Mouse (Mus musculus): ENCODE measurements around the gene Atl1. TPM values are rescaled to one million over a fixed set of nuclear protein-coding genes. Genes with fewer than 3 reads are reported as not detected.
A peak's percentile ranks its signal among the peaks of the same experiment; 100 is the strongest.

Gene Atl1
- total RNA-seq, 2 experiments from 2014 or later, result 232 to 242 TPM

DNA sequence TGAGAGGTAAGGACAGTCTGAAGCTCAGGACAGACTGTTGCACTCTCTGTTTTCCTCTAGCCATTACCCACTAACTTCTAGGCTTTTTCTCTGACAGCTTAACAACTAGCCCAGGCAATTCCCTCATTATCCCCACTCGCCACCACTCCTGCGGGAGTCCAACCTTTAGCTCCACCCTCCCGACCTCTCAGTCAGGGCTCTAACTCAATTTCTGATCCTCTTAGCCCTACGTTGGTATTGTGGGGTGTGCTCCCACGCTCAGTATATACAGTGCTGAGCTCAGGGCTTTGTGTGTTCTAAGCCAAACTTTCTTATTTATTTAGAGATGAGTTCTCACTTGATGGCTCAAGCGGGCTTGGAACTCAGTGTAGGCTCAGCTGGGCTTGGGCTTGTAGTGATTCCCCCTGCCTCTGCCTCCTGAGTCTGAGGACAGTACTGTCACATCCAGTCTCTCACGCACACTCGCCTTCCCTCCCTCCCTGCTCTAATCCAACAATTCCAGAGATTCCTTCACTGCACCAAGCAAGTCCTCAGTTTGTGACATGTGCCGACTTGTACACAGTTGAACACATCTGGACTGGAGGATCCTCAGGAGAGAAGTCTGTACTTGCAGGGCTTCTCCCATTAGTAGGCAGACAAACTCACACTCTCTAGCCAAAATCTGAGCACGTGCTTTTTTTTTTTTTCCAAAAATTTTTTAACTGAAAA, 11.1 kb upstream of the Atl1 start:
- DNase-seq (ENCODE audit: low spot score in 2 of 2), result no peak

DNA sequence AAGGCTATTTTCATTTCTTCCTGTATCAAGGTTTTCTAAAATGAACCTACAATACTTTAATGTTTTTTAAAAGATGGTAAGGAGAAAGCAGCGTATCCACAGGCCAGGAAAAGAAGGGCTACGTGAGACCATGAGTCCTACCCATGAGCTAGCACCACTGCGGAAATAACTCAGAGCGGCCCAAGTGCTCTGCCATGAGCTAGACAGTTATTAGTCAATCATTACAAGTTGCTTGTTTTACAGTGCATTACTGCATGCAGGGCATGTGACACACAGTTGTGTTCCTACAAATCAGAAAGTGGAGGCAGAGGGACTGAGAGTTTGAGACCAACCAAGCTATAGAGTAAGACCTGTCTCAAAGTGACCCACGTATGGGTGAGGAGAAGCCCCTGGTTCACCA, 8.4 kb upstream of the Atl1 start:
- no peak for DNase-seq (ENCODE audit: low spot score in 2 of 2)

DNA sequence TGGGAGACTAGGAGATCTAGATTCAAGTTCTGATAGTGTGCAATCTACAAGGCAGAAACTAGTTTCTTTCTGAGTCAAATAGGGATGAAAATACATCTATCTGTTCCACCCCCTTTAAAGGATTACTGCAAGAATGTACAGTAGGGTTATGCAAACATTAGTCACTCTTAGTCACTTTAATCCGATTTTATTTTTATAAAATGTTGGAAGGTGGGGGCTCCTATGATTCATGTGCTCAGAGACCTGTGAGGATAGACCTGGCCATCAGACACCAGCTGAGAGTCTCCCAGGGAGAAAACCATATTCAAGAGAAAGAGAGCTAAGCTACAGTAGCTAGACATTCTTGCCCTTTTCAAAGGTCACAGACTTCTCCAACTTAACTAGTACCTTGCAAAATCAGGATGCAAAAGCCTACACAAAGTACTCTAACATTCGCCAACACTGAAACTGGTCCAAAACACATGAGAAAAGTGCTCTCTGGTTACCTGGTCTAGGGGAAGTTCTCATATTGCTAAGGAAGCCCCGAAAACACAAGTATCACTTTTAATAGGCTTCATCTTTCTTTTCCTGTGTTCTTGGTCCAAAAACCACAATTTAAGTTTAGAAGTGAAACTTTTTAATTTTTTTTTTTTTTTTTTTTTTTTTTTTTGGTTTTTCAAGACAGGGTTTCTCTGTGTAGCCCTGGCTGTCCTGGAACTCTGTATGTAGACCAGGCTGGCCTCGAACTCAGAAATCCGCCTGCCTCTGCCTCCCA, 7.1 kb upstream of the Atl1 start:
- DNase-seq (ENCODE audit: low spot score in 2 of 2), result no peak

DNA sequence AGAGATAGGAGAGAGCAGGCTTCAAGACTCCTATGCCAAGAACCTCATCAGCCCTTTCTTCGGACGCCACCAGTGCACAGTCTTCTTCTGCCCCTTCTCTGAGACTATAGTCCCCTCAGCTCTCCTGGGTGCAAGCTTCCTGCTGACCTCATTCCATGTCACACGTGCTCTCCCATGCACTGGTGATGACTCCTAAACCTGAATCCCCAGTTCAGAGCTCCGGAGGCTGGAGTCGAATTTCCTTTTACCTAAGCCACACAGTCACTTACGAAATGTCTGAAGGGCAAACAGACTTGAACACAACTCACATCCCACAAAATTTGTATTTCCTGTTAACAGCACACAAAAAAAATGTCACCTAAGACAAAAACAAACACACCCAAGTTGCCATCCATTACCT, 4.6 kb upstream of the Atl1 start:
- no peak for DNase-seq (ENCODE audit: low spot score in 2 of 2)

DNA sequence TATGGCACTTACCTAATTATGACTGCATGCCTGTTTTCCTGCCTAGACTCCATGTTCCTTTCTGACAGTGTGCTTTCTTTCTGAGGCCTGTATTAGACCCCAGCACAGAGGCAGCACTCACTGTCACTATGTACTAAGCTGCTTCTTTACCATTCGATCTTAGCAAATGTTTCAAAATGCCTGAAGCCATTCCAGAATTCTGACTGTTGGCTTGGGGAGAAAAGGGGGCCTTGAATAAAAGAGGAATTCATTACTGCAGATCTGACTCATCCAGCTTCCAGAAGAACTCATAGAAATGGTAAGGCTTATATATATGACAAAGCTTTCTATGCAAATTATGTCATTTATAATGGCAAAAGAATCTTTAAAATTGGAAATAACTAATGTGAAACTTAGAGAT, 4.1 kb upstream of the Atl1 start:
- no peak for DNase-seq (ENCODE audit: low spot score in 2 of 2)

DNA sequence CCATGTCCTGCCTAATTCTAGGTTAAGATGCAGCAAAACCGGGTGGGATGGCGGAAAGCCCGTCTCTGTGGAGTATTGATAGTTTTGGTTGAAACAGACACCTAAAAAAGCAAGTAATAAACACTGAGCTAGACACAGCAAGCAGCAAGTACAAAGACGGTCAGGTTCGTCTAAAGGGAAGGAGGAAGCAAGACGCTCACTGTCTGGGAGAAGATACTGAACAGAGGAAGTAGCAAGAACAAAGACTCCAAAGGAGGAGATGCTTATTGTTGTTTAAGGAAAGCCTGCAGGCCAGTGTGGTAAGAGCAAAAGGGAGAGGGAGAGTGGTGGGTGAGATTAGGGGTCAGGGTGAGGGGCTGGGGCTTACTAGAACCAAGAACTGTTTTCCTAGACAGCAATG, 2.4 kb upstream of the Atl1 start:
- no peak for DNase-seq (ENCODE audit: low spot score in 2 of 2)

DNA sequence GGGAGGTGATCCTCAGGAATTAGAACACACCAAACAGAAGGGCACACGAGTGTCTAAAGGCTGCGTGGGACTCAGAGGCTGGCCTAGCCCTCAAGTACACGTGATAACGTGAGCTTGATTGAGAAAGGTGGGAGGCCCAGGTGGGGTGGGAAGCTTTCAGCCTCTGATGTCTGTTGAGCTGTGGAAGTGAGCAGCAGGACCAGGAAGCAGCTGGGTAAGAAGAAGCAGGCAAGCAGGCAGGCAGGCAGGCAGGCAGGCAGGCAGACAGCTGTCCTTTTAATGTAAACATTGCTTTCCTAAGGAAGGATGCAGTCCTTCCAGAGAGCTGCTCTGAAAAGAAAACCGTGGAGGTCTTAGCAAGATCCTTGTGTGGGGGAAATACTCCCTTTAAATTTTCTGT, 1.9 kb upstream of the Atl1 start:
- no peak for DNase-seq (ENCODE audit: low spot score in 2 of 2)

DNA sequence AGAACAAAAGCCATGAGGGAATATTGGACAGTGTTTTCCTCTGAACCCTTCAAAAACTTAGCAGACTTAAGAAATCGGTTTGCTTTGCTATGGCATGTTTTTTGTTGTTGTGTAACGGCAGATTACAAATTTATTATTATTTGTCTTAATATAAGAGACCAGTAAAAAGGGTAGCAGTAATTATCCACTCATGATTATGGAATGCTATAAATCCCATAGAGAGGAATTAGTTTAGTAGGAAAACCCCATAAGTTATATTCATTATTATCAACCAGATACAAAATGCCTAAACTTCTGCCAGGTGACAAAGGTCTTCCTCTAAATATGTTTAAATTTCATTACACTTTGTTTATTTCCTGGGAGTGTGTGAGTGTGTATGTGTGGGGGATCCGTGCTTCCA, 693 bp upstream of the Atl1 start:
- DNase-seq (ENCODE audit: low spot score in 2 of 2), result no peak

DNA sequence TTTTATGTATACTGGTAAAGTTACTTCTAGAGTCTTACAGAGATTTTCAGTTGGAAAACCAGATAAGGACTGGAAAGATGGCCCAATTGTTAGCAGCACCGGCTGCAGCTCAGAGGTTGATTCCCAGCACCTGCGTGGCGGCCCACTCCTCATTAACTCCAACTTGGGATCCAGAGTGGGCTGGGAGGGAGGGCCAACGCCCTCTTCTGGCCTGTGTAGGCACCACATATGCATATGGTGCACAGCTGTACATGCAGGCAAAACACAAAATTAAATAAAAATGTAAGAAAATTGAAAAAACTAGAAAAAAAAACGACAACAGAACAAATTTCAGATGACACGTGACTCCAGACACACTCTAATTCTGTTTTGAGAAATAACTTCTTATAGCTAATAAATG, 1.5 kb downstream of the Atl1 start:
- DNase-seq (ENCODE audit: low spot score in 2 of 2), result no peak

DNA sequence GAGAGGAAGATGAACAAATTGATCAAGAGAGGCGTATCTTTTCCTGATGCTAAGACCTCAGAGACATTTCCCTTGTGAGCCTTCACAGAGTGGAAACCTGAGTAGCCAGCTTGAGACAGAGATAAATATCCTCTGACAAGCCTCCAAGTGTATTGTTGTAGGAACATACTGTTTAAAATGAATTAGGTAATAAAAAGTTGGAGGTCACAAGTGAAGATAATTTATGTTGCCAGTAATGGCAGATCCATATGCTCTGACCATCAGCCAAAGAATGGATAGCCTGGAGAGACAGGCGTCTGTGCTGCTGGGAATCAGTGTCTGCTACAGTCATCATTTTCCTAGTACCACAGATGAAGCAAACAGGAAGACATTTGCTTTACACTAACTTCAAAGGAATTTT, 2.6 kb downstream of the Atl1 start:
- no peak for DNase-seq (ENCODE audit: low spot score in 2 of 2)

DNA sequence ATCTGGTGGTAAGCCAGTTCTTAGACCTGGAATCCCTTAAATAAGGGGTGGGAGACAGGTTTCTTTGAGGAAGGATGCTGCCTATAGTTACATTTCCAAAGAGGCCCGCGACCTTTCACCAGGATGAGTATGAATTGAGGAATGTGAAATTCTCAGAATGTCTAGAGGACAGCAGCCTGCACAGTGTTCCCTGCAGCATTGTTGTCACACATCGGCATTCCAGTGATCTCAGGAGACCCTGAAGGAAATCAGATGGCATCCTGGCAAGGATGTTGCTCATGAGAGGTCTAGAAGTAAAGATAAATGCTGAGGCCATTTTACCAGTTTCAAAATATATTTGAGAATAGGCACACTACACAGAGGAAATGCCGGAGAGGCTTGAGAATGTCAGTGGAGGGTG, 5.7 kb downstream of the Atl1 start:
- no peak for DNase-seq (ENCODE audit: low spot score in 2 of 2)

DNA sequence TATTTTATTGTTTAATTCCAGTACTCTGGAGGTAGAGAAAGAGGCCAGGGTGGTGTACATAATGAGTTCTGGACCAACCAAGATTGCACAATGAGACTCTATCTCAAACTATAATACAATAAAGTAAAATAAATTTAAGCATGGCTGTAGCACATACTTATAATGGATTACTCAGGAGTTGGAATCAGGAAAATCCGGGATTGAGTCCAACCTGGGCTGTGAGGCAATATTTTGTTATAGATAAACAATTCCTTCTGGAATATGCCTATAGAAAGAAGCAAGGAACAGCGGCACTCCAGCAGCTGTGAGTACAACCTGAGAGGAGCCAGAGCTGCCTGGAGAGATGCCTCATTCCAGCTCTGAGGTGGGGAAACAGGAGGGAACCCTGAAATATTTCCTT, 12.6 kb downstream of the Atl1 start:
- DNase-seq (ENCODE audit: low spot score in 2 of 2), result no peak

DNA sequence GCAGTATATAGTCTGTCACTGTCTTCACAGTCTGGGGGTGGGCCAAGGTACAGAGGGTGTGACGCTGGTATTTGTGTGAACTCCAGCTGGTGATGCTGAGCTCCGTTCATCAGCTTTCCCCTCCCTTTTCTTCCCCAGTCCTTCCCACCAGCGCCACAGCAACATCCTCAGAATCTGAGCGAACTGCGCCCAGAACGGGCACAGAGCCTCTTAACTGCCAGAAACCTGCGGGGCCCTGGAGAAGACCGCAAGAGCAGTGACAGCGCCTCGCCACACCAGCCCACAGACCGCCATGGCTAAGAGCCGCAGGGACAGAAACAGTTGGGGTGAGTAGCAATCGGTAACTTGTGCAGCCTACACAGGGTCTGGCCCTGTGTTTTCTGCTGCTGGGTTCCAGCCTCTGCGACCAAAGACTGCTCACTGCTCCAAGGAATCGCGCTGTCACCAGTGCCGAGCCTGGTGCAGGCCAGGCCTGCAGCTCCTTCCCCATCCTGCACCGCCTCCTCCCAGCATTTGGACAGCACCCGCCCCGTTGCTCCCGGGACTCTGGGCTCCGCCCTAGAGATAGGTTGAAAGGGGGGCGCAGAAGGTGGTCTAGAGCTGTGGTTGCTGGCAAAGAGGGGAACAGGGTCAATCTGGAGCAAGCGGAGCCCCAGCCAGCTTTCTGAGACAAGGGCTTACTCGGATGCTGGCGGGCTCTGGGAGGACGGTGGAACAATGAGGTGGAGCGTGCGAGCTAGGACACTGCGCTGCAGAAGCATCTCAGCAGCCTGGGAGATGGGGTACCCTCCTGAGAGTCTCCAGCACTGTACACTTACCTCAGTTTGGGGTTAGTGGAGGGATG, 15.5 kb downstream of the Atl1 start:
- peak; percentile 77 to 80 for DNase-seq (ENCODE audit: low spot score in 2 of 2)

DNA sequence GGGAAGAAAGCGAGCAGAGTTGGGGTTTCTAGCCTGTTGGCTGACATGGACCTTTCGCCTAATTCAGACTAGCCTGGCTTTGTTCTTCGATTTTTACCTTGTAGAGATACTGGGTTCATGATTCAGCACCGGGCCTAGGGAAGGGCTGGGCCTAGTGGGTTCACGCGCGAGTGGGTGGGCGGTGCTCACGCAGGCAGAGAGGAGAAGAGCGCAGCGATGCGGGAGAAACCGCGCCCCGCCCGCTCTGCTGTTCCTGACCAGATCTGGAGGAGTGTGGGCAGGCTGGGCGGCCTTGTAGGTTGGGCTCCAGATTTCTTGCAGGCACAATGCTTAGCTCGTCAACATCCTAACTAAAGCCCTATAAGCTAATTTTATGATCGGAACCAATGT, 16.1 kb downstream of the Atl1 start:
- DNase-seq (ENCODE audit: low spot score in 2 of 2), result peak; percentile 86 to 93

DNA sequence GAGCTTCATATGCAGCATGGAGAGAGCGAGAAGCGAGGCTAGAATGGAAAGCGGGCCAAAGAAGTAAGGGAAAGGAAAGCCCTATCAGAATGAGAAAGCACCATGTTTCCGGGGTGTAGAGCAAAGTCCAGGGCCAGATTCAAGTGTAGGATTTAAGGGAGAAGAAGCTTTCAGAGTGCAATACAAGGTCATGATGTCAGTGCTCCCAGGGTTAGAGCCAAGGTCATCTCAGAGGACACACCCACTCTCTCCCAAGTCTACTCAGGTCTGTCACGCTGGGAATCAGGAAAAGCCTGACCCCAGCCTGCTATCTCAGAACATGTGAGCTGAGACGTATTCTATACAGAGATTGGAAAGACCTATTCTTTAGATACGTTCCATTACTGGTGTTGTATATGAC, 19.5 kb downstream of the Atl1 start:
- no peak for DNase-seq (ENCODE audit: low spot score in 2 of 2)

DNA sequence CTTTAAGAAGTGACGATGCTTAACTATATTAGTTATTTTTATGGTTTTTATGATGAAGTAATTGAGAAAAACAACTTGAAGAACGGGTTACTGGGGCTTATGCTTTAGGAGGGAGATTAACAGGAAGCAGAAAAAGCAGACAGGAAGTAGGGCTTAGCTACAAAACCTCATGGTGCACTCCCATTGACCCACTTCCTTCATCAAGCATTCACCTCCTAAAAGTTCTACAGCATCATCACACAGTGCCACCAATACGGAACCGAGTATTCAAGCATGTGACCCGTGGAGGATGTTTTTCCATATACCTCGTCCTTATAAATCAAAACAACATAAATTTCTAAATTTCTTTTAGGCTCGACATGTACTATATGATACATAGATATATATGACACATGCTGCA, 20.3 kb downstream of the Atl1 start:
- no peak for DNase-seq (ENCODE audit: low spot score in 2 of 2)

DNA sequence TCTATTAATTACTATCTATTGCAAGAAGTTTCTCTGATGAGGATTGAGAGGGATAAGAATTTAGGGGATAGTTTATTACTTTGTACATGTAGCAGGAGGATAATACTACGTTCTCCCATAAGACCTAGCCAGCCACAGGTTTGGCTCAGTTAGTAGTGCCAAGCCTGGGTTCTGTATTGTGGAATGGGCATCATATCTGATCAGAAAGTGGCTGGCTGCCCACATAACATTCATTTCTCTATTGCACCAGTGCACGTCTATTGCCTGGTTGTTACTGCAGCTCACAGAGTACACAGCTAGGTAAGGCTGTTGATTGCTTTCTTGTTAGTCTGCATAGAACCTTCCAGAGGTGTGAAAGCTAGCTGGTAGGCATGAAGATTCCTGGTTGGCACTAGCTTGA, 25.5 kb downstream of the Atl1 start:
- DNase-seq (ENCODE audit: low spot score in 2 of 2), result no peak

DNA sequence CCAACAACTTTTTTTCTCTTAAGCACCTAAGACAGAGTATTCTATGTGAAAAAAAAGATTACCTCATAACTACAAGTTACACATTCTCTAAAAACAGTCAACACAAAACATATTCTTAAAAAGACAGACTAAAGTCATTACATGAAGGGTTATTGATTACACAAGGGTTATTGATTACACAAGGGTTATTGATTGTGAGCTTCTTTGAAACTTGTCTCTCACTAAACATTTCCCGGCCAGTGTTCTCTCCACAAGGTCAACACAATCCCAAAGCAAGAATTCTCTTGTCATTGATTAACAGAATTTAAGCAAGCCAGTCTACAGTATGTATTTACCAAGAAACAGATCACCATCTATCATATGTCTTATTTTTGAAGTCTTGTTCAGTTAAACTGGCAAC, 29.7 kb downstream of the Atl1 start:
- DNase-seq (ENCODE audit: low spot score in 2 of 2), result no peak

DNA sequence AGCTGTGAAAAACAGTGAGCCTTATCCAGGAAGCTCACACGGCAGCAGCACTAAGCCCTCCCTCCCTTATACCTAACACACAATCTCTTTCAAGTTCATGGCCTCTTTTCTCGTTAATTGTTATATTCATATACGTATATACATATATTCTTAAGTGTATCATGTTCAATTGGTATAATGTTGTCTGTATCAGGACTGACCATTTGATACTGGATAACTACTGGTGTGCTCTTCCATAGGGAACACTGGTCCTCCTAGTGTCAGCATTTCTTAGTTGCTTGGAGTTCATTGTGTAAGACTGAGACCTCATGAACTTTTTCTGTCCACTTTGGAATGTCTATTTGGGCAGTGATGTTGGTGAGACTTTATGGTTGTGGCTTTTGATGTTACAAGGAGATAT, 30.7 kb downstream of the Atl1 start:
- DNase-seq (ENCODE audit: low spot score in 2 of 2), result no peak

DNA sequence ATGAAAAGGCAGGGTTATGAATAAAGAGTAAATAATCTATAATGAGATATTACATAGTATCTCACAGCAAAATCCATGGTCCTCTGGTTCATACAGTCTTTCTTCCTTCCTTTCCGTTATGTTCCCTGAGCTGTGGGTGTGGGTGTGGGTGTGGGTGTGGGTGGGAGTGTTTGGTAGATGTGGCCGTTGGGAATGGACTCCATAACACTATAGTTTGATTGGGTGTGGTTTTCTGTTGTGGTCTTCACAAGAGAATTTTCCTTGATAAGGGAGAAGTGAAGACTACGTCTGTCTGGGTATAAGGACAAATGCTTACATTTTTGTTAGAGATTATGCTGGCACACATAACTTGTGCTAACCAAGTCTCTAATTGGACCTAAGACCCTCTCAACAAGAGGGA, 31.2 kb downstream of the Atl1 start:
- DNase-seq (ENCODE audit: low spot score in 2 of 2), result no peak

DNA sequence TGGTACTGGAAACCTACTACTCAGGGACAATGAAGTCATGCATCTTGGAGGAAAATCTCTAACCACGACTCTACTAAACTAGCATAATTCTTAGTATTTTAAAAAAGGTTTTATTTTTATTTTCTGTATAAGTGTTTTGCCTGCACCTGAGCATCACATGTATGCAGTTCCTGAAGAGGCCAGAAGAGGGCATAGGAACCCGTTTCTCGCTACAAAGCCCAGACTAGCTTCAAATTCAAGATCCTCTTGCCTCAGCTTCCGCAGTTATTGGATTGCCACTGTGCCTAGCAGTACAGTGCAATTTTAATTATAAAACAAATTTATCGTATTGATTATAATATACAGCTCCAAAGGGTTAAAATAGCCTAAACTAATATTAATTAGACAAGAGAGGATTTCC, 31.6 kb downstream of the Atl1 start:
- peak in 1 of 2 experiments; percentile 17 for DNase-seq (ENCODE audit: low spot score in 2 of 2)

DNA sequence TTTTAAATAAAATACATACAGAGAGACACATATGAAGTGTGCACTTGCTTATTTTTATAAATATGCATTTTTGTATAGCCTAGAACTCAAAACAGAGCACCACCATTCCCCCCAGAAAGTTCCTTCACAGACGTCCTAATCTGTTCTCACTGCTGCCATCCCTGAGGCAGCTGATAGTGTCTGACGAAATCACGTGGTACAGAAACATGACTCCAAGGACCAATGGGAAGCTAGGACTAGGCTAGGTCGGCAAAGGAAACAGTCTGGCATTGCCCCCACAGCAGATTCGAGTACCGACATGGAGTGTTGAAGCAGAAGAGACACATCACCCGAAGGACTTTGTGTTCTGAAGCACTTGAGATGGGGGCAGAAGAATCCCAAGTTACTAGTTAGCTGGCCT, 34.3 kb downstream of the Atl1 start:
- DNase-seq (ENCODE audit: low spot score in 2 of 2), result no peak
